Mouse (Mus musculus) lung, embryonic 15.5 days (tissue): Measurements from ENCODE around the gene Srd5a3. TPM values are rescaled to one million over a fixed set of nuclear protein-coding genes. Genes with fewer than 3 reads are reported as not detected.

Source experiments
- ATAC-seq: fragments of 200-750 bp; cut with Nextera tagmentation; 2 replicates; pipeline ENCODE4 v1.8.0; 2017; ENCODE audit warnings: moderate number of reproducible peaks, borderline replicate concordance; ENCODE audit not compliant: low FRiP score, low TSS enrichment; ENCODE audit errors: extremely low read depth
- H3K27ac ChIP-seq: fragments of 300-500 bp; sonication (generic); 2 replicates; pipeline ENCODE4 v1.5.1; 2015; ENCODE audit warnings: moderate library complexity, mild to moderate bottlenecking, inconsistent platforms
- H3K27me3 ChIP-seq: fragments of 300-500 bp; sonication (generic); 2 replicates; pipeline ENCODE4 v1.6.1; 2015; ENCODE audit warnings: inconsistent platforms
- H3K36me3 ChIP-seq: fragments of 300-500 bp; sonication (generic); 2 replicates; pipeline ENCODE4 v1.6.1; 2015; ENCODE audit warnings: inconsistent platforms
- H3K4me1 ChIP-seq: fragments of 300-500 bp; sonication (generic); 2 replicates; pipeline ENCODE4 v1.6.1; 2015; ENCODE audit warnings: inconsistent platforms
- H3K4me2 ChIP-seq: fragments of 300-500 bp; sonication (generic); 2 replicates; pipeline ENCODE4 v1.6.1; 2015; ENCODE audit warnings: inconsistent platforms, mild to moderate bottlenecking, moderate library complexity
- H3K4me3 ChIP-seq: fragments of 300-500 bp; sonication (generic); 2 replicates; pipeline ENCODE4 v1.5.1; 2015; ENCODE audit warnings: mild to moderate bottlenecking, inconsistent platforms
- H3K9ac ChIP-seq: fragments of 300-500 bp; sonication (generic); 2 replicates; pipeline ENCODE4 v1.6.1; 2015; ENCODE audit warnings: inconsistent platforms
- H3K9me3 ChIP-seq: fragments of 300-500 bp; sonication (generic); 2 replicates; pipeline ENCODE4 v1.6.1; 2016; ENCODE audit warnings: inconsistent platforms
- WGBS: fragments of 180-500 bp; shearing (Covaris S2); methylation state at CpG from one replicate; pipeline ENCODE4 v1.1.7; 2015; 5-methylcytosine and 5-hydroxymethylcytosine counted together
- polyA plus RNA-seq: library from polyadenylated mRNA; unstranded; fragments of >200 nt; fragmentation: Nextera tagmentation; extraction: Ambion mirVana; gene quantifications from 2 replicates; pipeline ENCODE4 v1.2.1, GENCODE M21; 2015

The Srd5a3 gene
- polyA plus RNA-seq, 1 experiment from 2014 or later, result 49.6 TPM

DNA sequence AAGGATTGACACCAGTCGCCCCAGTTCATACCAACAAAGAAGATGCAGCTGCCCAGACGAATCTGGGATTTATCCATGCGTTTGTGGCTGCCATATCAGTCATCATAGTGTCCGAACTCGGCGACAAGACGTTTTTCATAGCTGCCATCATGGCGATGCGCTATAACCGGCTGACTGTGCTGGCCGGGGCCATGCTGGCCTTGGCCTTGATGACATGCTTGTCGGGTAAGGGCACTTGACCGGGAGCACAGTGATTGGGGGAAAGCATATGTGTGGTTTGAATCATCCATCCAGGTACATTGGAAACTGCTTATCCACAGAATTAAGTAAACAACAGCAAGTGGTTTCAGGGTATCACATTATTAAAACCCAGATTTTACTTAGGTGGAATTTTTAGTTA lies 59.3 kb downstream of the Srd5a3 start:
- H3K9me3 ChIP-seq, result no peaks in the 10 kb centered on the region
- no peak overlapping the region for H3K4me3 ChIP-seq
- H3K4me2 ChIP-seq, result no peak overlapping the region
- peaks cover 57% of the 10 kb centered on the region for H3K36me3 ChIP-seq
- 90% methylated on average over 13 of the region's 13 CpGs for WGBS
- no peak overlapping the region for H3K9ac ChIP-seq
- no peak for ATAC-seq
- H3K4me1 ChIP-seq, result no peaks in the 10 kb centered on the region
- H3K27ac ChIP-seq, result no peak overlapping the region
- H3K27me3 ChIP-seq, result no peaks in the 10 kb centered on the region

DNA sequence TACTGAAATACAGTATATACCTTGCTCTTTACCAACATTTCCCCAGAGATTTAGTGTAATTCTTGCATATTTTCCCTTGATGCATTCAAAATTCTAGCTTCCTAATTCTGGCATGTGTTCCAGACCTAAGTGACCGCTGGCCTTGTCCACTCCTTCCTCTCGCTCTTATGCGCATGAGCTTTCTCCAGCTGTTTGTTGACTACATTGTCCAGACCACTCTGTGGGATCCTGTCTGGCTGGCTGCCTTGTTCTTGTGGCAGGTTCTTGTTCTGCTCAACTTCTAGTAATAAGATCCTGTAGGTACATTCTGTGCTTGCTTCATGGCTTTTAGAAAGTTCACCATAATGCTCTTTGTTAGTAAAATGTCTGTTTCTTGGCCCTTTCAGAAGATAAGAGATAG lies 63.1 kb downstream of the Srd5a3 start:
- H3K36me3 ChIP-seq, result peaks cover 73% of the 10 kb centered on the region
- H3K9me3 ChIP-seq, result no peaks in the 10 kb centered on the region

More for the DNA sequence above, 63.1 kb downstream of the Srd5a3 start:
- Histone ChIP-seq H3K9ac (no peak overlapping the region), H3K27me3 (no peaks in the 10 kb centered on the region), H3K4me1 (no peaks in the 10 kb centered on the region), H3K27ac (no peak overlapping the region), H3K4me2 (no peak overlapping the region), H3K4me3 (no peak overlapping the region)
- no peak for ATAC-seq
- 85% methylated on average over 3 of the region's 3 CpGs for WGBS

Other genes with a start within 250 kb of the Srd5a3 start
- gene Kdr, start 161.8 kb upstream of the Srd5a3 start, polyA plus RNA-seq, result 55.3 and 60.7 TPM in 2 replicates
- 108 and 110 TPM in 2 replicates for gene Tmem165, start 43.6 kb downstream of the Srd5a3 start, polyA plus RNA-seq
- 11.7 and 13.5 TPM in 2 replicates for gene Clock, start 164.5 kb downstream of the Srd5a3 start, polyA plus RNA-seq
- gene Pdcl2, start 190.9 kb downstream of the Srd5a3 start, polyA plus RNA-seq, result not detected in 2 replicates
- 0.19 and 0.26 TPM in 2 replicates for gene Nmu, start 223.5 kb downstream of the Srd5a3 start, polyA plus RNA-seq